Mouse (Mus musculus) skeletal muscle tissue, postnatal 0 days (tissue): ENCODE data around the gene Espn. TPM values are rescaled to one million over a fixed set of nuclear protein-coding genes. Genes with fewer than 3 reads are reported as not detected.

ENCODE experiments used
- polyA plus RNA-seq: library from polyadenylated mRNA; unstranded; fragments of >200 nt; fragmentation: Nextera tagmentation; extraction: Ambion mirVana; gene quantifications from 2 replicates; pipeline ENCODE4 v1.2.1, GENCODE M21; 2015

The Espn gene
- polyA plus RNA-seq: 1.1 TPM in 2 replicates

GRCm38 (mm10) chr4:152151966-152152544 is at the start of gene Espn:
Gene Espn (minus strand): TSS chr4:152152371.

GRCm38 (mm10) chr4:152177537-152178343 is 25.6 kb upstream of the Espn start, which contains the start of gene Acot7:
Gene Acot7 (plus strand): TSS chr4:152178134.

DNA sequence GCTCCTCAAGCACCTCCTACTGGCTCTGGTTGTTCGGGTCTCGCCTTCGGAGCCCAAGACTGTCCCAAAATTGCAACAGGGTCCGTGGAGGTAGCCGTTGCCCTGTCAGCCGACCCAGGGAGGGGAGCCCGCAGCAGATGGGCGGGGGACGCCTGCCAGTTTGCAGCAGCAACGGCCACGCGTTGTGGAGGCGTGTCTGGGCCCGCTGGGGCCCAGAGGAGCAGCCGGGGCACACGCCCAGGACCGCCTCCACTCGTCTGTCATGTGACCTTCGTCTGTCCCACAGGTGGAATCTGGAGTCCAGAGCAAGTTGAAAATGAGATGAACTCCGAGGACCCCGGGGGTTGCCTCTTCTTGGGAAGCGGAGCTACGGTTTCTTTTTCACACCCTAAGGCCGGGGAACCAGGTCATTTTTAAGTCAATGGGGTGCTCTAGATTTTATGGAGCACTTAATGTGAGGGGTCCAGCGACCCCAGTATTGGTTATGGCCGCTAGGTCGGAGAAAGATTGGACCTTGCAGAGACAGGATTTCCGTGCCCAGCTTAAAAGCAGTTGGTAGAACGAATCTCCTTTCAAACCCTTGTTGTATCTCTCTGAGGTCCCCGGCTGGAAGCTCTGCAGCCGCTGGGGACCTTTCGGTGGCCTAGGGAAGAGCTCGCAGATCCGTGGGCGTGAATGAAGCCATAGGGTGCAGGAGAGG is 6.6 kb upstream of the Espn start, which contains the start of gene Hes2:
Gene Hes2, plus strand, starts transcription at position 283 of the 700 bp plus-strand sequence.

GRCm38 (mm10) chr4:152115921-152116612 is 36.1 kb downstream of the Espn start, which contains the start of gene Tnfrsf25:
Gene Tnfrsf25 (plus strand): TSS chr4:152115934.

DNA sequence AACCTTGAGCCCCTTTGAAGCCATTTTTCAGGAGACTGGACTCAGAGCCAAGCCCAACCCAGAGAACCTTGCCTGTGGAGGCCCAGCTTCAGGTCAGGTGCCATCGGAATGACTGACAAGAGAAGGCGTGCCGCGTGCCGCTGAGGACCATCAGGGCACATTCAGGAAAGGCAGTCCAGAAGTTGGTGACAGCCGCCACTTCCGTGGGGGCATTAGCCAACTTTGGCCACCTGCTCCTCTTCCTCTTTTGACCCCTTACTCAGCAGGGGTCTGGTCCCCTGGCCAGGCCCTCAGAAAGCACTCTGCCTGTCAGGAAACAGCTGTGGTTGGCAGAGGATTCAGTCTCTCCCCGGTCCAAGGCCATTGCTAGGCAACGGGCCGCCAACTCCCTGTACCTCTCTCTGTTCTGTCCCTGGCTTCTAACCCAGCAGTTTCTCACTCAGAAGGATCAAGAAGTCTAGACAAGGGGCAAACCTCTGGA is 80.0 kb downstream of the Espn start, which contains the start of gene Plekhg5:
Gene Plekhg5, plus strand, starts transcription at position 378 of the 481 bp plus-strand sequence.

Other genes with a start within 250 kb of the Espn start
- gene Dnajc11, start 218.7 kb downstream of the Espn start, polyA plus RNA-seq: 39.6 and 40.2 TPM in 2 replicates
- gene Thap3, start 163.4 kb downstream of the Espn start, polyA plus RNA-seq: 64.5 and 70.0 TPM in 2 replicates
- gene Phf13, start 156.1 kb downstream of the Espn start, polyA plus RNA-seq: 13.1 and 13.8 TPM in 2 replicates
- gene Klhl21, start 143.6 kb downstream of the Espn start, polyA plus RNA-seq: 30.0 and 33.1 TPM in 2 replicates
- gene Zbtb48, start 124.7 kb downstream of the Espn start, polyA plus RNA-seq: 5.7 and 7.2 TPM in 2 replicates
- 3.2 and 4.5 TPM in 2 replicates for gene Tas1r1, start 113.8 kb downstream of the Espn start, polyA plus RNA-seq
- 8.6 and 8.7 TPM in 2 replicates for gene Nol9, start 113.0 kb downstream of the Espn start, polyA plus RNA-seq
- gene Plekhg5, start 79.9 kb downstream of the Espn start, polyA plus RNA-seq: 9.2 and 10.1 TPM in 2 replicates
- 0.28 and 0.49 TPM in 2 replicates for gene Tnfrsf25, start 36.4 kb downstream of the Espn start, polyA plus RNA-seq
- not detected in 2 replicates for gene Hes2, start 6.5 kb upstream of the Espn start, polyA plus RNA-seq
- 21.3 and 23.8 TPM in 2 replicates for gene Acot7, start 25.8 kb upstream of the Espn start, polyA plus RNA-seq
- gene Gpr153, start 121.9 kb upstream of the Espn start, polyA plus RNA-seq: 8.8 and 11.8 TPM in 2 replicates
- not detected in 2 replicates for gene Hes3, start 139.3 kb upstream of the Espn start, polyA plus RNA-seq
- 8.0 and 10.4 TPM in 2 replicates for gene Icmt, start 144.9 kb upstream of the Espn start, polyA plus RNA-seq
- gene Rnf207, start 166.6 kb upstream of the Espn start, polyA plus RNA-seq: 0.17 TPM in 1 of 2 replicates, not detected in the other
- 252 and 255 TPM in 2 replicates for gene Rpl22, start 173.4 kb upstream of the Espn start, polyA plus RNA-seq
- 0.04 TPM in 1 of 2 replicates, not detected in the other for gene Chd5, start 186.3 kb upstream of the Espn start, polyA plus RNA-seq